Mouse (Mus musculus): ENCODE data around the gene Zfp810. TPM values are rescaled to one million over a fixed set of nuclear protein-coding genes. Genes with fewer than 3 reads are reported as not detected.

Gene Zfp810
- polyA plus RNA-seq, 1 experiment from 2014 or later: 5.0 TPM

GRCm38 (mm10) chr9:22259184-22260091, 48.0 kb downstream of the Zfp810 start, which contains the start of gene Zfp599:
Gene Zfp599 (minus strand): TSS chr9:22259895.
- H3K27ac ChIP-seq: peak within 1 kb of the TSS; percentile 45; the same call in 1 of the 2 replicates
- peak; percentile 98 for ATAC-seq
- WGBS (ENCODE audit: insufficient replicate concordance): under 1% methylated on average over 35 of the region's 35 CpGs

GRCm38 (mm10) chr9:22258784-22259183, 48.7 kb downstream of the Zfp810 start:
- Histone ChIP-seq H3K27me3 (replicated peaks) (no peaks in the 10 kb centered on the region), H3K4me3 (peak overlapping the region; percentile 82), H3K4me1 (peaks cover 20% of the 10 kb centered on the region), H3K4me2 (peak overlapping the region; percentile 93), H3K27ac (no peak overlapping the region), H3K9ac (peak overlapping the region; percentile 81), H3K36me3 (peaks cover 26% of the 10 kb centered on the region), H3K9me3 (replicated peaks) (peaks cover 7% of the 10 kb centered on the region)
- 70% methylated on average over 8 of the region's 8 CpGs for WGBS (ENCODE audit: insufficient replicate concordance)
- no peak for ATAC-seq

More at GRCm38 (mm10) chr9:22259184-22260091, 48.0 kb downstream of the Zfp810 start, which contains the start of gene Zfp599:
- Histone ChIP-seq H3K36me3 (peaks cover 20% of the 10 kb centered on the region), H3K9me3 (replicated peaks) (peaks cover 7% of the 10 kb centered on the region), H3K27me3 (replicated peaks) (no peaks in the 10 kb centered on the region), H3K4me2 (peak within 1 kb of the TSS; percentile 93), H3K4me1 (peaks cover 20% of the 10 kb centered on the region), H3K9ac (peak within 1 kb of the TSS; percentile 81), H3K4me3 (peak within 1 kb of the TSS; percentile 82)

- Histone ChIP-seq H3K4me2 (no peak overlapping the region), H3K9me3 (replicated peaks) (peaks cover 7% of the 10 kb centered on the region), H3K27me3 (replicated peaks) (no peaks in the 10 kb centered on the region), H3K27ac (no peak overlapping the region), H3K4me1 (peaks cover 20% of the 10 kb centered on the region), H3K36me3 (peaks cover 45% of the 10 kb centered on the region), H3K4me3 (no peak overlapping the region), H3K9ac (no peak overlapping the region)
- ATAC-seq: no peak
- WGBS (ENCODE audit: insufficient replicate concordance): 33% methylated on average over 4 of the region's 4 CpGs
Observed at GRCm38 (mm10) chr9:22256579-22256978, 50.9 kb downstream of the Zfp810 start.

DNA sequence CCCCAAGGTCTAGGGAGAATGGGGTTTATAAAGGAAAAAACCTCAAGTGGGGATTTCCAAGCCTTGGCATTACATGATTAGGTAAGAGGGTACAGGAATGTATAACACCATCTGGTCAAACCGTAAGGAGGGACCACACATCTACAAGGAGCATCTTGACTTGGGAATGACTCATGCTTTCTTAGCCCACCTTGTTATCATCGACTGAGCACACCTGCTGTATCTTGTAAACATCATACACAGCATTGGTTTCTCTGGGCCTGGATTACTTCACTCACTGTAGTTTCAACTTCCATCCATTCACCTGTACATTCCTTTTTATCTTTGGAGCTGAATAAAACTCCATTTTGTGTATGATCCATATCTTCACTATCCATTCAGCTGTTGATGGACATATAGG, 63.2 kb downstream of the Zfp810 start:
- H3K9me3 ChIP-seq (replicated peaks): peaks cover 16% of the 10 kb centered on the region
- no peak overlapping the region for H3K27ac ChIP-seq
- H3K4me3 ChIP-seq: no peak overlapping the region
- no peak for ATAC-seq
- H3K4me1 ChIP-seq: no peaks in the 10 kb centered on the region
- H3K36me3 ChIP-seq: peaks cover 82% of the 10 kb centered on the region
- 67% methylated on average over 2 of the region's 2 CpGs for WGBS (ENCODE audit: insufficient replicate concordance)
- no peaks in the 10 kb centered on the region for H3K27me3 ChIP-seq (replicated peaks)
- no peak overlapping the region for H3K9ac ChIP-seq
- no peak overlapping the region for H3K4me2 ChIP-seq

- Histone ChIP-seq H3K4me1 (no peaks in the 10 kb centered on the region), H3K4me2 (no peak overlapping the region), H3K27ac (no peak overlapping the region), H3K9ac (no peak overlapping the region), H3K27me3 (replicated peaks) (no peaks in the 10 kb centered on the region), H3K36me3 (peaks cover 96% of the 10 kb centered on the region), H3K4me3 (no peak overlapping the region), H3K9me3 (replicated peaks) (peaks cover 5% of the 10 kb centered on the region; the same call in 1 of the 2 replicates)
- 86% methylated on average over 4 of the region's 4 CpGs for WGBS (ENCODE audit: insufficient replicate concordance)
- ATAC-seq: no peak
Observed at GRCm38 (mm10) chr9:22240001-22240400, 67.4 kb downstream of the Zfp810 start.

DNA sequence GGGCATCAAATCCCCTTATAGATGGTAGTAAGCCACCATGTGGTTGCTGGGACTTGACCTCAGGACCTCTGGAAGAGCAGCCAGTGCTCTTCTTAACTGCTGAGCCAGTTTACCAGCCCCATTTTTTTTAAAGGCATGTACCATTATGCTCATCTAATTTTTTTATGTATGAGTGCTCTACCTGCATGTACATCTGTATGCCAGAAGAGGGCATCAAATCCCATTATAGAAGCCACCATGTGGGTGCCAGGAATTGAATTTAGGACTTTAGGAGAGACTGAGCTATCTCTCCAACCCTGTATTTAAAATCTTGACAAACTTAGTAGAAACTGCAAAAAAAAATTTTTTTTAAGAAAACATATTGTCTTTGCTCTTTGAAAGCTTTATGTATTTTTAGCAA, 76.9 kb downstream of the Zfp810 start:
- Histone ChIP-seq H3K9ac (no peak overlapping the region), H3K27ac (no peak overlapping the region), H3K4me1 (peaks cover 27% of the 10 kb centered on the region), H3K4me3 (no peak overlapping the region), H3K9me3 (replicated peaks) (no peaks in the 10 kb centered on the region), H3K27me3 (replicated peaks) (no peaks in the 10 kb centered on the region), H3K36me3 (peaks cover 31% of the 10 kb centered on the region), H3K4me2 (no peak overlapping the region)
- ATAC-seq: no peak

DNA sequence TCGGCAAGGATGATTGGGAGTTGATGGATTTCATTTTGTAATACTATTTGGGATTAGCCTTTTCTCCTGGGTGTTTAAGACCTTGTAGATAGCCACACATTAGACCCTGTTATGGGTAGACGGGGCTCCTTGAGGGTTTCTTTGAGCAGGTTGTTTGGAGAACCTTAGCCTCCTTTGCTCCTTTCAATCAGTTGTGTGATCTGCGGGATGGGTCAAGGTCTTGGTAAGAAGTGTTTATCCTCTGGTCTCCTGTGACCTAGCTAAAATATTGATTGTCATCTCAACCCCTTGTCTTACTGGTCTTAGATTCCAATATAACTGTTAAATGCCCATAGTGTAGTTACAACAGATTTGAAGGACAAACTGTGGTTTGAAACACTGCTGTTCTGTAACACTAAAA, 77.4 kb downstream of the Zfp810 start:
- WGBS (ENCODE audit: insufficient replicate concordance): 72% methylated on average over 3 of the region's 3 CpGs
- Histone ChIP-seq H3K9me3 (replicated peaks) (no peaks in the 10 kb centered on the region), H3K9ac (no peak overlapping the region), H3K4me2 (no peak overlapping the region), H3K4me1 (peaks cover 27% of the 10 kb centered on the region), H3K36me3 (peaks cover 26% of the 10 kb centered on the region), H3K27me3 (replicated peaks) (no peaks in the 10 kb centered on the region), H3K27ac (no peak overlapping the region), H3K4me3 (no peak overlapping the region)
- no peak for ATAC-seq

DNA sequence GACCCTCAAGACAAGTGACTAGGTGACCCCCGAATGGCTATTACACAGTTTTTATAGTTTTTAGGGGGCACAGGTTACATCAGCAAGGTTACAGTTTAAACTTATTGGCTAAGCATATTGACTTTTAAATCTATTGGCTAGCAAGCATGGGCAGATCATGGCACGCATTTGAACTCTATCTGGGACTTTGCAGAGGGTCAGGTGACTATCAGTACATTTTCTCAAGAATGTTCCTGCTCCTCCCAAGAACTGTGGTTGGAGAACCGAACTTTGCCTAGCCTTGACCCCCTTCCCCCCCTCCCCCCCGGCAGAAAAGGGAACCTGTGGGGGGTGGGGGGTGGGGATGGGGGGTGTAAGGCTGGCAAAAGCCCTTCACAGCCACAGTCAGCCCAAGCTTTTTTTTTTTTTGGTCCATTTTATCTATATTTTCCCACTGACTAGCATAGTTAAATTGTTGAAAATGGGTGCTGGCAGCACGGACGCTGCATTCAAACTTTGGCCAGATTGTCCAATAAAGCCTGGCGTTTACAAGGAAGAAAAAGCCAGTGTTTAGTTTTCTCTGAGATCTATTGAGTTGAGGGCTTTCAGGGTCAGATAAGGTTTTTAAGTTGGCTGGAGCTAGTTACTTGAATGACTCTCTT, 77.9 kb downstream of the Zfp810 start:
- Histone ChIP-seq H3K4me1 (peaks cover 30% of the 10 kb centered on the region), H3K27ac (no peak overlapping the region), H3K9ac (no peak overlapping the region), H3K4me2 (no peak overlapping the region), H3K27me3 (replicated peaks) (no peaks in the 10 kb centered on the region), H3K4me3 (no peak overlapping the region), H3K9me3 (replicated peaks) (no peaks in the 10 kb centered on the region), H3K36me3 (peaks cover 21% of the 10 kb centered on the region)
- 60% methylated on average over 7 of the region's 7 CpGs for WGBS (ENCODE audit: insufficient replicate concordance)
- ATAC-seq: no peak

GRCm38 (mm10) chr9:22226846-22227245, 80.6 kb downstream of the Zfp810 start:
- Histone ChIP-seq H3K4me1 (peaks cover 30% of the 10 kb centered on the region), H3K9me3 (replicated peaks) (no peaks in the 10 kb centered on the region), H3K27ac (no peak overlapping the region), H3K4me3 (no peak overlapping the region), H3K36me3 (peaks cover 11% of the 10 kb centered on the region), H3K9ac (no peak overlapping the region), H3K4me2 (peak overlapping the region; percentile 78), H3K27me3 (replicated peaks) (0 out of 2 replicates have a peak, but pooled peaks cover 2% of the 10 kb centered on the region)
- ATAC-seq: no peak
- WGBS (ENCODE audit: insufficient replicate concordance): 81% methylated on average over 15 of the region's 15 CpGs

Other genes with a start within 250 kb of the Zfp810 start
- not detected in 2 replicates for gene Gm49318, start 236.4 kb downstream of the Zfp810 start, polyA plus RNA-seq (2016; fragmentation: Nextera tagmentation; extraction: Ambion mirVana)
- 5.7 and 6.6 TPM in 2 replicates for gene Zfp653, start 236.3 kb downstream of the Zfp810 start, polyA plus RNA-seq (2016; fragmentation: Nextera tagmentation; extraction: Ambion mirVana)
- gene Ecsit, start 222.2 kb downstream of the Zfp810 start, polyA plus RNA-seq (2016; fragmentation: Nextera tagmentation; extraction: Ambion mirVana): 36.9 and 40.6 TPM in 2 replicates
- gene Cnn1, start 208.4 kb downstream of the Zfp810 start, polyA plus RNA-seq (2016; fragmentation: Nextera tagmentation; extraction: Ambion mirVana): 0.80 and 0.81 TPM in 2 replicates
- 103 and 113 TPM in 2 replicates for gene Elof1, start 190.5 kb downstream of the Zfp810 start, polyA plus RNA-seq (2016; fragmentation: Nextera tagmentation; extraction: Ambion mirVana)
- gene Acp5, start 171.9 kb downstream of the Zfp810 start, polyA plus RNA-seq (2016; fragmentation: Nextera tagmentation; extraction: Ambion mirVana): 176 and 179 TPM in 2 replicates
- gene Pigyl, start 150.8 kb downstream of the Zfp810 start, polyA plus RNA-seq (2016; fragmentation: Nextera tagmentation; extraction: Ambion mirVana): 41.1 and 46.3 TPM in 2 replicates
- 0.07 and 0.14 TPM in 2 replicates for gene Zfp872, start 119.6 kb downstream of the Zfp810 start, polyA plus RNA-seq (2016; fragmentation: Nextera tagmentation; extraction: Ambion mirVana)
- 11.7 and 12.3 TPM in 2 replicates for gene Zfp809, start 81.9 kb downstream of the Zfp810 start, polyA plus RNA-seq (2016; fragmentation: Nextera tagmentation; extraction: Ambion mirVana)
- 2.2 and 2.3 TPM in 2 replicates for gene Zfp599, start 47.8 kb downstream of the Zfp810 start, polyA plus RNA-seq (2016; fragmentation: Nextera tagmentation; extraction: Ambion mirVana)
- gene Anln, start 81.5 kb upstream of the Zfp810 start, polyA plus RNA-seq (2016; fragmentation: Nextera tagmentation; extraction: Ambion mirVana): 35.2 and 35.3 TPM in 2 replicates
- 2.1 and 2.2 TPM in 2 replicates for gene 9530077C05Rik, start 103.9 kb upstream of the Zfp810 start, polyA plus RNA-seq (2016; fragmentation: Nextera tagmentation; extraction: Ambion mirVana)
- not detected in 2 replicates for gene Gm17545, start 146.6 kb upstream of the Zfp810 start, polyA plus RNA-seq (2016; fragmentation: Nextera tagmentation; extraction: Ambion mirVana)
- gene Rp9, start 162.1 kb upstream of the Zfp810 start, polyA plus RNA-seq (2016; fragmentation: Nextera tagmentation; extraction: Ambion mirVana): 55.7 and 56.0 TPM in 2 replicates
- 4.8 and 5.4 TPM in 2 replicates for gene Bbs9, start 168.1 kb upstream of the Zfp810 start, polyA plus RNA-seq (2016; fragmentation: Nextera tagmentation; extraction: Ambion mirVana)

Data from liver, embryonic 12.5 days (tissue).